Mouse (Mus musculus) MEL (cell line): ENCODE results near the gene Lrsam1.

Experiments
- CTCF ChIP-seq, 3 experiments: IDR thresholded peaks in 2 of 3; conservative IDR thresholded peaks in 1 of 3; 2 replicates each; pipeline ENCODE4 v1.5.1; 2011 to 2012; ENCODE audit warnings: low read length in 3 of 3, low read depth in 2 of 3, mild to moderate bottlenecking in 2 of 3, improper control_type of control experiment in 1 of 3, inconsistent platforms in 1 of 3, mixed read lengths in 1 of 3, moderate library complexity in 1 of 3; ENCODE audit not compliant: control insufficient read depth in 1 of 3, insufficient read depth in 1 of 3, poor library complexity in 1 of 3, severe bottlenecking in 1 of 3
- E2F4 ChIP-seq: IDR thresholded peaks from 2 replicates; pipeline ENCODE4 v1.6.1; 2011; ENCODE audit warnings: low read depth, low read length, improper control_type of control experiment, borderline replicate concordance
- EP300 ChIP-seq, 2 experiments: IDR thresholded peaks; 2 replicates each; pipeline ENCODE4 v1.6.1; 2011; ENCODE audit warnings: improper control_type of control experiment in 2 of 2, low read length in 2 of 2, low read depth in 1 of 2, mild to moderate bottlenecking in 1 of 2
- MXI1 ChIP-seq: IDR thresholded peaks from 2 replicates; pipeline ENCODE4 v1.6.1; 2011; ENCODE audit warnings: mild to moderate bottlenecking, low read depth, low read length, improper control_type of control experiment
- POLR2A ChIP-seq, 2 experiments: IDR thresholded peaks; 2 replicates each; pipeline ENCODE4 v1.6.1; 2011 to 2012; ENCODE audit warnings: low read length in 2 of 2, mild to moderate bottlenecking in 2 of 2, control low read depth in 1 of 2, improper control_type of control experiment in 1 of 2, low read depth in 1 of 2, moderate library complexity in 1 of 2; ENCODE audit not compliant: control insufficient read depth in 1 of 2, insufficient read depth in 1 of 2, poor library complexity in 1 of 2
- POLR2AphosphoS5 ChIP-seq: IDR thresholded peaks from 2 replicates; pipeline ENCODE4 v1.6.1; 2012; ENCODE audit warnings: low read depth, borderline replicate concordance, mild to moderate bottlenecking, inconsistent platforms, low read length, moderate library complexity, mixed read lengths
- RAD21 ChIP-seq: IDR thresholded peaks from 2 replicates; pipeline ENCODE4 v1.6.1; 2011; ENCODE audit warnings: mild to moderate bottlenecking, low read depth, low read length, improper control_type of control experiment
- USF1 ChIP-seq: IDR thresholded peaks from 2 replicates; pipeline ENCODE4 v1.6.1; 2014; ENCODE audit warnings: low read depth, mild to moderate bottlenecking, inconsistent platforms, low read length, improper control_type of control experiment, moderate library complexity
- ZC3H11A ChIP-seq: IDR thresholded peaks from 2 replicates; pipeline ENCODE4 v1.6.1; 2012; ENCODE audit warnings: low read depth, mild to moderate bottlenecking, inconsistent platforms, low read length, improper control_type of control experiment
- ZNF384 ChIP-seq: IDR thresholded peaks from 2 replicates; pipeline ENCODE4 v1.6.1; 2012; ENCODE audit warnings: low read depth, mild to moderate bottlenecking, inconsistent platforms, low read length, improper control_type of control experiment

DNA sequence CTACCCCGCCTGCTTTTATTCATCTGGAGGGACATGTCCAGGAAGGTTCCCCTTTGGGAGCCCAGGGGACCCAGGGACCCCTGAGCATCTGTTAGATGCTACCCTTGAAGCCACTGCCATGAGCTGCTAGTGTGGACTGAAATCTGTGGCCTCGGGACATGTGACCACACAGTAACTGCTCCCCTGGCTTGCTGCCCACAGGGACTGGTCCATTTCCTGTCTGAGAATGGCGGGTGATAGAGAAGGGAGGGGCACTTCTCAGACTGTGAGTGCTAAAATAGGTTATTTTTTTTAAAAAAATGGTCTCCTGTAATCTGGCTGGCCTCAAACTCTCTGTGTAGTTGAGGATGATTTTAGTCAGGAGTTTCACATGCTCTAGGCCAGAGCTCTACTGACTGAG lies 79.7 kb downstream of the Lrsam1 start:
- TF ChIP-seq CTCF (IDR thresholded peaks at IDR 0.05 in 2 of 3, conservative IDR thresholded peaks at IDR 0.05 in 1 of 3; ENCODE audit: control insufficient read depth in 1 of 3, insufficient read depth in 1 of 3, low read depth in 2 of 3, low read length in 3 of 3, poor library complexity in 1 of 3, severe bottlenecking in 1 of 3) (no peak), ZC3H11A (no peak), ZNF384 (peak; percentile 47; the same call in 1 of the 2 replicates), USF1 (peak; percentile 75), RAD21 (no peak), E2F4 (no peak), EP300 (IDR thresholded peaks at IDR 0.05; ENCODE audit: low read depth in 1 of 2, low read length in 2 of 2) (no peak), POLR2AphosphoS5 (no peak), POLR2A (IDR thresholded peaks at IDR 0.05; ENCODE audit: control insufficient read depth in 1 of 2, insufficient read depth in 1 of 2, low read depth in 1 of 2, low read length in 2 of 2, poor library complexity in 1 of 2) (no peak), MXI1 (no peak)
